Mouse (Mus musculus) liver, postnatal 0 days (tissue): ENCODE data around the gene 4930432M17Rik.

Experiments used
- CTCF ChIP-seq: sonication (generic); IDR thresholded peaks from 2 replicates; pipeline ENCODE4 v1.5.1; 2016; ENCODE audit warnings: antibody characterized with exemption, low read depth
- EP300 ChIP-seq: IDR thresholded peaks from 2 replicates; pipeline ENCODE4 v1.6.1; 2016; ENCODE audit warnings: antibody characterized with exemption, low read depth, mild to moderate bottlenecking

- no peak for TF ChIP-seq CTCF
- TF ChIP-seq EP300 = no peak
These were observed 27.3 kb upstream of the 4930432M17Rik start for GRCm38 (mm10) chr3:121643236-121643635.
